Mouse (Mus musculus) urinary bladder, postnatal 10 days (tissue): ENCODE data around the gene Jade1.

Source experiments
- DNase-seq: peaks from one replicate; pipeline ENCODE4 v3.0.0; 2022; ENCODE audit warnings: low spot score

Jade1 gene

DNA sequence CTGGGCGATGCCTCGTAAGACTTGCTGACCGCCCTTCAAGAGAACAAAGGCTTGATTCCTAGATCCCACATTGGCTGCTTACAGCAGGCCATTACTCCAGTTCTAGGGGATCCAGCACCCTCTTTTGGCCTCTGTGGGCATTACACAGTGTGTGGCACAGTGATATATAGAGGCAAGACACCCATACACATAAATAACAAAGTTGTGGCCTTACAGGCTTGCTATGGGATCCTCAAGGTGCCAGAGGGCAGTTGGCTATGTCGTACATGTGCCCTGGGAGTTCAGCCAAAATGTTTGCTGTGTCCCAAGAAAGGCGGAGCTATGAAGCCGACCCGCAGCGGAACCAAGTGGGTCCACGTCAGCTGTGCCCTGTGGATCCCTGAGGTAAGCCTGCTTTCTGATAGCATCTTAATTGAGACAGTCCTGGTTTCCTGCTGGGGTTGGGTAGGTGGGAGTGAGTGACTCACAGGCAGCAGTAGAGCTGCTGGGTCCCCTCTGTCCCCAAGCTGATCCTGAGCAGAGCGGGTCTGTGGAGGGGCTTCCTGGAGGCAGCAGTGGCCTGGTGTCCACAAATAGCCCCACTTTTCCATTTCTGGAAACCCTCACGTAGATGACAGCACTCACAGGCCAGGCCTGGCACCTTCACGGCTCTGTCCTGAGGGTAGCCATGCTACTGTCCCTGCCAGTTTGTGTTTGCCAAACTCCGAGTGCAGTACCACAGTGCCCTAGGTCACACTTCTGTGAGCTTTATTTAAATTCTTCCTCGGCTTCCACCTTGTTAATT, 44.5 kb downstream of the Jade1 start:
- DNase-seq, result no peak

DNA sequence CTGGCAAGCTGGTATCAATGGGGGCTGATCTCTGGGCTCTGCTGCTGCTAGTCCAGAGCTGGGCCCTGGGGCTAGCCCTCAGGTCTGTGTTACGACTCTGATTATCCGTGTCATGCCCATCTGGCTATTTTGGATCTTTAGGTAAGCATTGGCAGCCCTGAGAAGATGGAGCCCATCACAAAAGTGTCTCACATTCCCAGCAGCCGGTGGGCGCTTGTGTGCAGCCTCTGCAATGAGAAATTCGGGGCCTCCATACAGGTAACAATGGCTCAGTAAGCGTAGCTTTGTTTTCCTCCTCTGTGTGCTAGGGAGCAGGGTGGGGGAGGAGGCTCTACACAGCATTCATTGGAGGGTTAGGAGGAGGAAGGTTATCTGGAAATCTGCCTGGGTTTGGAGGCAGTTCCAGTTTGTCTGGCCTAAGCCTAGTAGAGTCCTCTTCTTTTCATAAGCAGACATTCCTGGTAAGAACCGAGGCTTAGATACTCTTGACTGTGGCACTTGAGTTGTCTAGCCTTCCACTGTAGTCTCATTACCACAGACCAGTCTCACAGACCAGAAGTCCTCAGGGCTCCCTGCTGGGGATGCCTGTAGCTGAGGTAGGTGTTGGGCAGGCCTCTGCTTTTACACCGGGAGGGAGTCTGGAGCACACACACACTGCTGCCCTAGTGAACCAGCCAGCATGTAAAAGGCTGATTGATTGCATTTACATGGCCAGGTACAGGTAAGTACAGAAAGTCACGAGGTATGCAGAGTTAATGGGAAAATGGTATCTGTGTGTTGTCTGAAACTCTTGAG, 45.9 kb downstream of the Jade1 start:
- DNase-seq, result no peak

DNA sequence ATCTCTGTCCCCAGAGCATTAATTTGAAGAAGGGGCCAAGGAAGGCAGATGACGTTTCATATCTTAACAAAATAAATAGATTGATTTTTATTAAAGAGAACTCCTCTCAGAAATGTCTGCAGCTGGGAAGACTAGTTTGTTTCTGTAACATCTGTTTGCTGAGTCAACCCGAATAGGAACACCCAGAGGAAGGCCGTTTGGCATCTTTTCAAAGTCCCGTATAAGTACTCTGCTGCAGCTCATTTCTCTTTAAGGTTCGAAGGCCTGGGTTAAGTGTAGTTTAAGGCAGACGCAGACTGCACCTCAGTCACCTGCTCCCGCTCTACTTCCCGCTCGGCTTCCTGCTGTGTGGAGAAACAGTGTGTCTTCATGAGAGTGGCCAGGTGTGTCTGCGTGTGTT, 47.4 kb downstream of the Jade1 start:
- no peak for DNase-seq

DNA sequence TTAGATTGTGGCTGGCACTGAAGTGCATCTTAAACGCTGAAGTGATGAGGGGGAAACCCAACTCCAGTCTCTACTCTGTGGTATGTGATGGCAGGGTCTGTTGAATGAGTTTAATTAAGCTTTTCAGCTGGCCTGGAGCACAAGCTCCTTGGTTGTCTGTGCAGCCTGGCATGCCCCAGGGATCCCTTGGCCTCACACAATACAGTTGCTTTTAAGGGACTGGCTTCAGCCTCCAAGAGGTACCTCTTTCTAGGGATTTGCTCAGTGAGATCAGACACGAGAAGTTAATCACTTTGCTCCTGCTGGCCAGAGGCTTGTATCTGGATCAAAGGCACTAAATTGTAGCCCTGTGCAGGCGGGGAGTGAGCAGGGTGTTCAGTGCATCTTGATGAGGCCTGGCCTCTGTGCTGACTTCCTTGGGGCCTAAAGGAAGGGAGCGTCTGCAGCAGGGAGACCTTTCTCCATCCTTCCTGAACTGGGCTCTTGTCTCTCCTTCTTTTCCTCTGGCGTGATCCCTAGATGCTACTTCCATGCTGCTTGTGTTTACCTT, 48.0 kb downstream of the Jade1 start:
- no peak for DNase-seq

DNA sequence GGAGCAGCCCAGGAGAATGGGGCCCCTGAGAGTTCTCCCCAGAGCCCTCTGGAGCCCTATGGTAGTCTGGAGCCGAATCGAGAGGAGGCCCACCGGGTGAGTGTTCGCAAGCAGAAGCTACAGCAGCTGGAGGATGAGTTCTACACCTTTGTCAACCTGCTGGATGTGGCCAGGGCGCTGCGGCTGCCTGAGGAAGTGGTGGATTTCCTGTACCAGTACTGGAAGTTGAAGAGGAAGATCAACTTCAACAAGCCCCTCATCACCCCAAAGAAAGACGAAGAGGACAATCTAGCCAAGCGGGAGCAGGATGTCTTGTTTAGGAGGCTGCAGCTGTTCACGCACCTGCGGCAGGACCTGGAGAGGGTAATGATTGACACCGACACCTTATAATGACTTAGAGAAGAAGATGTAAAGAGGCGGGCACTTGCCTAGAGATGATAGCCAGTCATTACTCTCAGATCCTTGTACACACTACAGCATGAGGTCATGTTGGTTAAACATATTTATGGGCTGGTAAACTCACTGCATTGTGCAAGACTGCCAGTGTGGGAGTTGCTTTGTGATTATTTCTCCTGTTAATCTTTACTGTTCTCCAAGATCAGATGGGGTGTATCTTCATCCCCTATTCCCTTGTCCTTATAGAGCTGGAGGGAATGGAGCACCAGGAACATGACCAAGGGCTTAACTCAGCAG, 49.2 kb downstream of the Jade1 start:
- no peak for DNase-seq

DNA sequence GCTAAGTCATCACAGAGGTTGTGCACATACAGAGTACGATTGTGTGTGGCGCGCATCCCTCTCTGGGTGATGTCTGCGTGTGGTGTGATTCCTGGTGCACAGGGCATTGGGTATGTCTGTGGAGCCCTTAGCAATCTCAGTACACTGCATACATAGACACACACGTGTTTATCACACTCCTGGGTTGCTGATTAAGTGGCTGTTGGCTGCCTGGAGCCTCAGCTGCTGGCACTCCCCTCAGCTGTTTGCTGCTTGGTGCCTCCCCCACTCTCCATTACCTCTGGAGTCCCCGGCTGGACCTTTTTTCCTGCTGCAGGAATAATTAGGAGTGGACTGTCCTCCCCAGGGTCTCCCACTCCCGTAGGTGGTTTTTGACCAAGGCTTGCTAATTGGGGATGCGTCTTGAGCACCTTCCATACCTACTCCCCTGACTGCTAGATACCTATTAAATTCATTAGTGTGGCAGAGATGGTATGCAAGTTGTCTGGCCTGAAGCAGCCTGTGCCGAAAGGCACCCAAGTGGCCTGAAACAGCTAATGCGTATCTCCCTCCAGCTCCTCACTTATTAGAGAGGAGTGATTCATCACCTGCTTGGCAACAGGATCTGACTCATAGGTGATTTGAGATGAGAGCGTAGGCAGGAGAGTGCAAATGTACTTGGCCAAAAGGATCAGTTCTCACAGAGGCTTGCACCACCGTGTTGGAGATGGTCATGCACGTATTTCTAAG, 50.2 kb downstream of the Jade1 start:
- DNase-seq, result no peak

DNA sequence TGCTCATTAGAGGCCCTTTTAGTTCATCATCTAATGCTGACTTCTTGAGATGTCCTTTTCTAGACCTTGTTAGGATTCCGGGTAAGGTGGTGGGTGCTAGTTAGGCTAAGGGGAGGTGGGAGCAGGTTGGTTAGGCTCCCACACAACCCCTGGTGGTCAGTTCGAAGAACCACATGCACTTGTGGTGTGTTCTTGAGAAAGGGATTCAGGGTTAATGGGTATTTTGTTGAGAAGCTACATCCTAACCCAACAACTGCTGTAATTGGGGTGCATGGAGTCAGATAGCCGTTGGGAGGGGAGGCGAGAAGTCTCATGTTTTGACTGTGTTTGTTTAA, 50.8 kb downstream of the Jade1 start:
- no peak for DNase-seq

DNA sequence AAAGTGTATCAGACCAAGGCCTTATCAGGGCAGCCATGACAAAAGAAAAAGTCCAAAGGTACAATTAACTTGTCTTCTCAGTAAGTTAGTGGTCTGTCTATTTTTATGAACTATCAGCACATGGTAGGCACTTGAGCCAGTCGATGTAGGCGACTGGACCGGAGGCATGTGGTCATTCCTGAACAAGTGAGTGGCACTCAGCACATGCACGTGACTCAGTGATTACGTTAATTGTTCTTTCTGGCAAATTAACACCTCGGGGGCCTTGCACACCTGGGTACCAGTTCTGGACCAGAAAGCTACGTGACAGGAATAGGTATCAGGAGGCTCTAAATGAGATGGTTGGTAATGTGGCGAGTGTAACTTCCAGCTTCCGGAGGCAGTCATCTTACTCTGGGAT, 51.5 kb downstream of the Jade1 start:
- no peak for DNase-seq

DNA sequence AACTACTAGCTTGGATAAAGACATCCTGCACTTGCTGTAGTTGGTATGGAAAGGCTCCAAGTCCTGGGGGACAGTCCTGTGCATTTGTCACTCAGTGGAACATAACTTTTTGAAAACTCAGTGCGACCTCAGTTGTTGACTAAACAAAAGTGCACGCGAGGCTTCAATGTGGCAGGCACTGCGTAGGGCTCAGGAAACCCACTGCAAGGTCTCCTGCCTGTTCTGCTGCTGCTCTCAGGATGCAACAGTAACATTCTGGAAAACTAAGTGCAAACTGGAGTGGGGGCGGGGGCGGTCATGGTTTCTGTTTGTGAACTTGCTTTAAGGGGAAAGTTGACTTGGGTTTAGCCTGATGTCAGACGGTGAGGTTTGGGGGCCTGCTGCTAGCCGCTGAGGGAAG, 51.9 kb downstream of the Jade1 start:
- DNase-seq, result no peak

DNA sequence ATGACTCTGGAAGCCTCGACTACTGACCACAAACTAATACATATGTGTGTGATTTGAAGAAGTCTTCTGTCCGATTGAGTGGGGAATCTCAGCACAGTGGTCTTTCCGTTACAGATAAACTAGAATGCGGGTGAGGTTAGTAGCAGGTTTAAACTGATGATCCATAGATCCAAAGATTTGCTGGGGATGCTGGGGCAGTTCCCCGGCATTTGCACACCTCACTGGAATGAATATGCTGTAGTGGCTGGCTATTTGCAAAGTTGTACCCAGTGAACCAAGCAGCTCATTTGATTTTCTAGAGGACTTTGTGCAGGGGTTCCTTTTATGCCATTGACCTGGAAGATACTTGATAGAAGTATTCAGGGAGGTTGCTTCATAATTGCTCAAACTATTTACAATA, 53.5 kb downstream of the Jade1 start:
- DNase-seq, result no peak

DNA sequence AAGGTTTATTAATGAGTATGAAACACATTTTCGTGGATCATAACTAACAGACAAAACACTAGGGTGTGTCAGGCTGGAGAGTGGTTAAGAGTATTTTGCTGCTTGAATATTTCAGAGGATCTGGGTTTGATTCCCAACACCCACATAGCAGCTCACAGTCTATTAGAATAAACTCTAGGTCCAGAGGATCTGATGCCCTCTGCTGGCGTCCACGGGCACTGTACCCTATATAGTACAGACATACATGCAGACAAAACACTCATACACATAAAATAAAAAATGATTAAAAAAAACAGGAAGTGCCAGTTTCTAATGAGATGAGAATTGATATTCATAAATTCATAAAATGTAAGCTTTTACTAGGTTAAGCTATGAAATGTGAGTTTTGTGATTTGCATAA, 56.7 kb downstream of the Jade1 start:
- no peak for DNase-seq

DNA sequence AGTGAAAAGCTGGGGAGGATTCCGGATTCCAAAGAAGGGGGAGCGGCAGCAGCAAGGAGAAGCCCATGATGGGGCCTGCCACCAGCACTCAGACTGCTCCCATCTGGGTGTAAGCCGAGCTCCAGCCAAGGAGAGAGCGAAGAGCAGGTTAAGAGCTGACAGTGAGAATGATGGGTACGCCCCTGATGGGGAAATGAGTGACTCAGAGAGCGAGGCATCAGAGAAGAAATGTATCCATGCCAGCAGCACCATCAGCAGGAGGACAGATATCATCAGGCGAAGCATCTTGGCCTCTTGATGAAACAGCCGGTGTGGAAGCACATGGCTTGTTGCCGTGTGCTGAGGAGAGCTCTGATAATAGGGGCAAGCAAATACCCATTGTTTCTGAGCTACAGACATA, 58.2 kb downstream of the Jade1 start:
- DNase-seq, result no peak

DNA sequence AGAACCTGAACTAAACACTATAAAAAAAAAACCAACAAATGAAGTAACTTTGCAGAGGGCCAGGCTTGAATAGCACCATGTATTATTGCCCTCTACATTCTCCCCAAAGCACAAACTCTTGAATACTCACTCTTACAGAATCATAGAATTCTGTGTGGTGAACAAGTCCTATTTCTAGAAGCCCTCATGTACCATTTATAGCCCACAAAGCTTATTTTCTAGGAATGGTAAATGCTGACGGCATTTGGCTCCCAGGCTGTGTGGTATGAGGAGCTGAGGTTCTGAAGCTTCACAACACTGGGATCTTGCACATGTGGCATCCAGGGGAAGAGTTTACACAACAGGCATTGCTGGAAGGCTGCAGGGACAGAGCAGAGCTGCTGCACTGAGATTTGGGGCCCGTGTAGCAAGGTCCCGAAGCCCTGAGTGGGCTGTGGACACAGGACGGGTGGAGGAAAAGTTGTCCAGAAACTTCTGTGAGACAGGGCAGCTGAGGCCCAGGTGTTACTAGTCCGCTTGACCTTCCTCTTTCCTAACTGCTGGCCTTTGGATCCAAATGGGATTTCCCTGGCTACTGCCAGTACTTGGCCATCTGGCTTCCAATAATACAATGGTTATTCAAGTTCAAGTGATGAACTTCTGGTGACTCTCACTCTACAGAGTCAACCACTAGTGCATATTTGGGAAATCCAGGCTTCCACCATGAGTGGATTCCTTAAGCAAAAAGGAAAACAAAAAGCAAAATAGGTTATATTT, 58.9 kb downstream of the Jade1 start:
- no peak for DNase-seq

DNA sequence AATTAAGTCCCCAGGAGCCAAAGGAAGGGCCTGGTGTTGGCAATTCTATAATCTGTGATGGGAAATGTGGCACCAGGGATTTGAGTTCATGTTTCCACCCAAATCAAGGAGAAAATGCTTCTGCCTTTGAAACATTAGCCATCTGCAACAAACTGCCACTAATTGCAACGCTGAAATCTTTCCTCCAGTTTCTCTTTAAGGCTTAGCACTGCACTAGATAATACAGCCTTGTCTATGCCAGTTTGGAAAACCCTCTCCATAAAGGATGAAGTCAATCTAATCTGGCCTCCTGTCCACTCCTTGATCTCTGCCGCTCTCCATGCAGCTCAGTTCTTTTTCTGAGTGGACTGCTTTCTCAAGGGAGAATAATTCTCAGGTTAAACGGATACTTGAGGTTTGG, 62.5 kb downstream of the Jade1 start:
- DNase-seq, result no peak

DNA sequence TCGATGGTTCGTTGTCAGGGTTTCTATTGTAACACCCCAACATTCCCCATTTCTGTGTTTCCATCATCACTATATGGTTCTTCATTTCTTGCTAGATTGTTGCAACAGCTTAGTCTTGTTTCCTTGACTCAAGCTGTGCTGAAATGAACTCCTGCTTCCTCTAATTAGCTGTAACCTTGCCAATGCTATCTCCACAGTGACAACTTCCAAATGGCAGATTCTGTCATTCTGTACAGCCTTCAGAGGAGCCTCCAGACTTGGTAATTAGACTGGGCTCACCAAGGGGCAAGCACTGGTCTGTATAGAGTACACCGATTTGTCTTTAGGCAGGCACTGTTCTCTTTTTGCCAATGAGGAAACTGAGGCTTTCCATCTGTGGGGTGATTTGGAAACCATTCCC, 63.0 kb downstream of the Jade1 start:
- no peak for DNase-seq

DNA sequence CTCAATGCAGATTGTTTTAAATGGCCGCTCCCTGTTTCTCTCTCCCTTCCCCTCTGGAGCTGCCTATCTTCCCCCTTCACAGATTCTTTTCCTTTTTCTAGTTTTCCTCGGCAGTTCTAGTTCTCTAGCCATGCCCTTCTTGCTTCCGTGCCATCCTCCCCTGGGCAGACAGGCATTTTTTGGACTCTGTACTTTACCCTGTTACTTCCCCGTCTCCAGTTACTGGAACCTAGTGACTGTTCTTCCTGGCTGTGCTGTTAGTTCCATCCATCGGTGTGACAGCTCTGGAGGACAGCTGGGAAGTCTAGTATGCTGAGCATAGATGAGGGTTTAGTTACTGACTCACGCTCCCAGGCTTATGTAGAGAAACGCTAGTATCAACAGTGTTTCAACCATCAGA, 65.4 kb downstream of the Jade1 start:
- DNase-seq, result no peak

DNA sequence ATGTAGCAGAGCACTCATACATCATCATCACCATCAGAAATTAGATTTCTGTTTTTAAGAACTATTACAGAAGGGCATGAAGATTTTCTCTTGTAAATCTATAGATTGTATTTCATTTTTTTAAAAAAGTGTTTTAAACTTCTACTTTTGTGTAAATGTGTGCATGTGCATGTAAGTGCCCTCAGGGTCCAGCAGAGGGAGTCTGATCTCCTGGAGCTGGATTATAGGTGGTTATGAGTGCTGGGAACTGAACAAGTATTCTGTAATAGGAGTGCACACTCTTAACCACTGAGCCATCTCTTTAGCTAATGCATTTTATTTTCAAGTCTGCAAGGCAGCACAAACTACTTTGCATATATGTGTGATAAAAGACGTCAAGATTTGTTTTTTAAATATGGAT, 100.1 kb downstream of the Jade1 start:
- no peak for DNase-seq
